Mouse (Mus musculus): ENCODE measurements at regions not wholly inside any gene's neighbourhood (a gene's known extent, or its start where the extent isn't known, plus 50 kb on each side); places are given as distances from the start of the nearest gene placed in this dataset.

DNA sequence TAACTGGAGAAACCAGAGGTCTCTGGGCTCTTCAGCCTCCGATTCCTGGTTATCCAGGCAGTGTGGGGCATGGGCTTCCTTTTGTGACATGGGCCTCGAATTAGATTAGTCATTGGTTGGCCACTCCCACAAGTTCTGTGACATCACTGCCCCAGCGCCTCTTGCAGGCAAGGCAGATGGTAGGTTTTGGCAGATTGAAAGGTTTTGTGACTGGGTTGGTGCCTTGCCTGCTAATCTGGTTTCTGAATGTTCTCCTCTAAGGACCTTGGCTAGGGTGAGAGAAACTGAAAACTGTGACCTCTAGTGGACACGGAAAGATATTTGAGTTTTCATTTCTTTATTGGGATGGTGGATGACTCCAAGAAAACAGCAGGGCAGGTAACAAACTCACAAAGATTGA lies 381.3 kb upstream of the Trpc7 start:
- Histone ChIP-seq H3K36me3 (ENCODE audit: insufficient read depth, low read length) (no peaks in the 10 kb centered on the region), H3K27ac (no peak overlapping the region), H3K4me3 (ENCODE audit: low read length) (no peak overlapping the region), H3K9ac (replicated peaks; ENCODE audit: low read length) (no peak overlapping the region), H3K4me2 (ENCODE audit: low read depth, low read length) (no peak overlapping the region), H3K4me1 (ENCODE audit: insufficient read depth, low read length) (no peaks in the 10 kb centered on the region), H3K27me3 (ENCODE audit: insufficient read depth, low read length) (no peaks in the 10 kb centered on the region), H3K9me3 (ENCODE audit: low read length) (no peaks in the 10 kb centered on the region)
- DNase-seq (ENCODE audit: low spot score): peak; percentile 68
- WGBS: 34% methylated on average over 4 of the region's 4 CpGs
- peak; percentile 40 for ATAC-seq
- TF ChIP-seq CTCF (IDR thresholded peaks at IDR 0.05; ENCODE audit: low read depth): peak; percentile 49

GRCm38 (mm10) chr13:57275871-57276270 lies 380.1 kb upstream of the Trpc7 start:
- no peak for ATAC-seq
- H3K27me3 ChIP-seq (ENCODE audit: insufficient read depth, low read length): no peaks in the 10 kb centered on the region

DNA sequence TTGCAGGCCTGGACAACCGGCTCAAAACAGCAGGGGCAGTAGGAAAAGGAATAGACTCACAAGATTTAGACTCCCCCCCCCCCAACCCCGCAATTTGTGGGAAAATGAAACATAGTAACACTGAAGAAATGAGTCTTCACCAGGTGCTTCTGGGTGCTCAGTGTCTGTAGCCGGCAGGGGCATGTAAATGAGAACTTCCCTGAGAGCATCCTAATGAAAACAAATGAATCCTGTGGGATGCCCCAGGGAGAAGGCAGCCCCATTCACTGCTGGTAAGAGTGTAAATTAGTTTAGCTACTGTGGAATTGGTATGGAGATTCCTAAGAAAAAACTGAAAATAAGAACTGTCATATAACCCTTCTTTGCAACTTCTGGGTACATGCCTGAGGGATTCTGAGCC lies 377.8 kb upstream of the Trpc7 start:
- no peak for TF ChIP-seq CTCF (IDR thresholded peaks at IDR 0.05; ENCODE audit: low read depth)
- no peak overlapping the region for H3K9ac ChIP-seq (replicated peaks; ENCODE audit: low read length)
- H3K4me3 ChIP-seq (ENCODE audit: low read length): no peak overlapping the region
- no peak for DNase-seq (ENCODE audit: low spot score)
- WGBS: 26% methylated on average over 3 of the region's 3 CpGs
- no peaks in the 10 kb centered on the region for H3K9me3 ChIP-seq (ENCODE audit: low read length)
- H3K27me3 ChIP-seq (ENCODE audit: insufficient read depth, low read length): no peaks in the 10 kb centered on the region
- no peak overlapping the region for H3K27ac ChIP-seq
- no peaks in the 10 kb centered on the region for H3K4me1 ChIP-seq (ENCODE audit: insufficient read depth, low read length)
- H3K36me3 ChIP-seq (ENCODE audit: insufficient read depth, low read length): no peaks in the 10 kb centered on the region
- no peak overlapping the region for H3K4me2 ChIP-seq (ENCODE audit: low read depth, low read length)
- ATAC-seq: no peak

More at GRCm38 (mm10) chr13:57275871-57276270, 380.1 kb upstream of the Trpc7 start:
- no peak for DNase-seq (ENCODE audit: low spot score)
- WGBS: 87% methylated on average over 11 of the region's 11 CpGs
- H3K4me1 ChIP-seq (ENCODE audit: insufficient read depth, low read length): no peaks in the 10 kb centered on the region
- H3K36me3 ChIP-seq (ENCODE audit: insufficient read depth, low read length): no peaks in the 10 kb centered on the region
- no peak for TF ChIP-seq CTCF (IDR thresholded peaks at IDR 0.05; ENCODE audit: low read depth)
- no peak overlapping the region for H3K4me2 ChIP-seq (ENCODE audit: low read depth, low read length)
- H3K9me3 ChIP-seq (ENCODE audit: low read length): no peaks in the 10 kb centered on the region
- H3K27ac ChIP-seq: no peak overlapping the region
- H3K9ac ChIP-seq (replicated peaks; ENCODE audit: low read length): no peak overlapping the region
- H3K4me3 ChIP-seq (ENCODE audit: low read length): no peak overlapping the region

DNA sequence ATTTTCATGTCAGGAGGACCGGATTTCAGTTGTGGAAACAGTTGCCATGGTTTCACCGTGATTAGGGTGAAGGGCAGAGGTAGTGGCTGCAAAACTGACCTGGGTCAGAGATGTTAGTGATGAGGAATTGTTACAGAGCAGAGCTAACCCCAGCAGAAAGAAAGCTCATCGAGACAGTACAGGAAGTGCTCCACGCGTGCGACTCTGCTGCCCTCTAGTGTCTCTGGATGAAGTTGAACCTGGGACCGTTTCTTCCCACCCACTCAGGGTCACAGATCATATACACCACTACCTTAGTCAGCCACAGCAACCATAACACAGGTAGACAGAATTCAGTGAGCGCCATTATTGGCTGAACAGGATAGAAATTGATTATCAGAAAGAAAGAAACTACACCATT lies 373.8 kb upstream of the Trpc7 start:
- Histone ChIP-seq H3K4me3 (ENCODE audit: low read length) (no peak overlapping the region), H3K27ac (no peak overlapping the region), H3K9ac (replicated peaks; ENCODE audit: low read length) (no peak overlapping the region), H3K4me1 (ENCODE audit: insufficient read depth, low read length) (no peaks in the 10 kb centered on the region), H3K9me3 (ENCODE audit: low read length) (no peaks in the 10 kb centered on the region), H3K36me3 (ENCODE audit: insufficient read depth, low read length) (no peaks in the 10 kb centered on the region), H3K27me3 (ENCODE audit: insufficient read depth, low read length) (no peaks in the 10 kb centered on the region), H3K4me2 (ENCODE audit: low read depth, low read length) (no peak overlapping the region)
- DNase-seq (ENCODE audit: low spot score): peak; percentile 85
- WGBS: 8% methylated on average over 8 of the region's 8 CpGs
- peak; percentile 95 for TF ChIP-seq CTCF (IDR thresholded peaks at IDR 0.05; ENCODE audit: low read depth)
- ATAC-seq: peak; percentile 81

- DNase-seq (ENCODE audit: low spot score) (peak; percentile 85), ATAC-seq (peak; percentile 55; the same call in 1 of the 2 replicates)
- WGBS: 4% methylated on average over 6 of the region's 6 CpGs
- Histone ChIP-seq H3K4me3 (ENCODE audit: low read length) (no peak overlapping the region), H3K27ac (no peak overlapping the region), H3K36me3 (ENCODE audit: insufficient read depth, low read length) (no peaks in the 10 kb centered on the region), H3K27me3 (ENCODE audit: insufficient read depth, low read length) (no peaks in the 10 kb centered on the region), H3K4me1 (ENCODE audit: insufficient read depth, low read length) (no peaks in the 10 kb centered on the region), H3K9ac (replicated peaks; ENCODE audit: low read length) (no peak overlapping the region), H3K4me2 (ENCODE audit: low read depth, low read length) (no peak overlapping the region), H3K9me3 (ENCODE audit: low read length) (no peaks in the 10 kb centered on the region)
- peak; percentile 99 for TF ChIP-seq CTCF (IDR thresholded peaks at IDR 0.05; ENCODE audit: low read depth)
These were observed 364.1 kb upstream of the Trpc7 start for GRCm38 (mm10) chr13:57259920-57260319.

GRCm38 (mm10) chr13:57259474-57259873 lies 363.7 kb upstream of the Trpc7 start:
- ATAC-seq: no peak
- H3K9me3 ChIP-seq (ENCODE audit: low read length): no peaks in the 10 kb centered on the region
- no peak overlapping the region for H3K9ac ChIP-seq (replicated peaks; ENCODE audit: low read length)
- WGBS: 69% methylated on average over 8 of the region's 8 CpGs
- H3K4me2 ChIP-seq (ENCODE audit: low read depth, low read length): no peak overlapping the region
- H3K27ac ChIP-seq: no peak overlapping the region
- no peak overlapping the region for H3K4me3 ChIP-seq (ENCODE audit: low read length)
- no peak for TF ChIP-seq CTCF (IDR thresholded peaks at IDR 0.05; ENCODE audit: low read depth)
- H3K27me3 ChIP-seq (ENCODE audit: insufficient read depth, low read length): no peaks in the 10 kb centered on the region
- H3K4me1 ChIP-seq (ENCODE audit: insufficient read depth, low read length): no peaks in the 10 kb centered on the region
- no peaks in the 10 kb centered on the region for H3K36me3 ChIP-seq (ENCODE audit: insufficient read depth, low read length)
- no peak for DNase-seq (ENCODE audit: low spot score)

DNA sequence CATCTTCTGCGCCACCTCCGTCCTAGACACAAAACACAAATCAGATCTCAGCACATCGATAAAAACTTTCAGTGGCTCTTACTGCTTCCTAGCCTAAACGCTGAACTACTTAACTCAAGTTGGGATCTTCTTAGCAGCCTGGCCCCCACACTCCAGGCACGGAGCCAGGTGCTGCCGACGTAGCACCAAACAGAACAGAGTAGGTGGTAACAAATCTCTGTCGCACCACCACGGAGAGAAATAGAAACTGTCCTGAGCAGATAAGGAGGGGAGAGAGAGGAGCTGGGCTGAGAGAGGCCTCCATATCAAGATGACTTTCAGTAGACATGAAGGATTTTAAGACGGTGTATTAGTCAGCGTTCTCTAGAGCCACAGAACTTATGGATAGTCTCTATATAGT lies 360.1 kb upstream of the Trpc7 start:
- no peaks in the 10 kb centered on the region for H3K9me3 ChIP-seq (ENCODE audit: low read length)
- H3K36me3 ChIP-seq (ENCODE audit: insufficient read depth, low read length): no peaks in the 10 kb centered on the region
- no peak for ATAC-seq
- H3K27ac ChIP-seq: no peak overlapping the region
- TF ChIP-seq CTCF (IDR thresholded peaks at IDR 0.05; ENCODE audit: low read depth): no peak
- no peak overlapping the region for H3K4me3 ChIP-seq (ENCODE audit: low read length)
- WGBS: 85% methylated on average over 11 of the region's 11 CpGs
- no peaks in the 10 kb centered on the region for H3K4me1 ChIP-seq (ENCODE audit: insufficient read depth, low read length)
- no peak overlapping the region for H3K9ac ChIP-seq (replicated peaks; ENCODE audit: low read length)
- H3K27me3 ChIP-seq (ENCODE audit: insufficient read depth, low read length): no peaks in the 10 kb centered on the region
- no peak overlapping the region for H3K4me2 ChIP-seq (ENCODE audit: low read depth, low read length)
- no peak for DNase-seq (ENCODE audit: low spot score)
